Mouse (Mus musculus) bone marrow macrophage, adult 2 months (primary cell): ENCODE data around the gene Tuba8.

Experiments
- CTCF ChIP-seq: IDR thresholded peaks from 2 replicates; pipeline ENCODE4 v1.5.1; 2012; ENCODE audit warnings: low read depth, mild to moderate bottlenecking, low read length, moderate library complexity
- POLR2A ChIP-seq: IDR thresholded peaks from 2 replicates; pipeline ENCODE4 v1.6.1; 2012; ENCODE audit warnings: mild to moderate bottlenecking, low read depth, low read length, borderline replicate concordance

DNA sequence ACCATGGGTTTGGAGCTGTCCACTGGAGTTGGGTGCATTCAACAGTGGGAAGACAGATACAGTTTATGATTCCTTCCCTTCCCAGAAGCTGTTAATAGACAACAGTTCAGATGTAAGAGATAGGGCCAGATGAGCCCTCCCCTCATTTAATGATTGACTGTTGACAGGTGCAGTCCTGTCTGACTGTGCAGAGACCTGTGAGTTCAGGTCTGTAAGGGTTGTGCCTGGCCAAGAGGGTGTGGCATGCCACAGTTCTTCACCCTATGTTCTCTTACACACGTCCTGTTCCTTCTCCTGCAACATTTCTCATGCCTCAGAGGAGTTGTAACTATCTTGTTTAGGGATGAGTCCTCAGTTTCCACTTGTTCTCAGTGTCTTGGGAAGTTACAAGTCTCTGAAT lies 22.2 kb downstream of the Tuba8 start:
- no peak for TF ChIP-seq POLR2A
- TF ChIP-seq CTCF: no peak
